Mouse (Mus musculus): ENCODE data around the gene Oas2.
"Not testable (repeated sequence)": the region's sequence is repeated elsewhere in the genome, so short reads cannot be mapped to it uniquely, and the experiment has no call there.

Gene Oas2

DNA sequence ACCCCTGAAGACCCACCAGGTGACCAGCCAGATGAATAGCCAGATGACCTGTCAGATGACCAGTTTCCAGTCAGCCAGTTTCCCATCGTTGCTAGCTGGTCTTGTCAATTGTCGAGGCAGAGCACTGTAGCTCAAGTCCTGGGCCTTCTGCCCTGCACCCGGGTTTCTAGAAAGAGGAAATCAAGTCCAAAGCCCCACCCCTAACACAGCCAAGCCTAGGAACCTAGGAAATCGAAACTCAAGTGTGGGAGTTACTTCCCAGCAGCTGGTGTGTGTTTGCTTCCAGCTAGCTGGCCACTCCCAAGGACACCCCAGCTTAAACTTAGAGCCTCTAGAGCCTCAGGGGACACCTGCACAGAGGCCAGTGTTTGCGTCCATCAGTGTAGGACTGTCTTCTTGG, at the start of gene Oas2:
Gene Oas2, minus strand, starts transcription at position 166 of the 400 bp plus-strand sequence.
- DNase-seq = no peak

DNA sequence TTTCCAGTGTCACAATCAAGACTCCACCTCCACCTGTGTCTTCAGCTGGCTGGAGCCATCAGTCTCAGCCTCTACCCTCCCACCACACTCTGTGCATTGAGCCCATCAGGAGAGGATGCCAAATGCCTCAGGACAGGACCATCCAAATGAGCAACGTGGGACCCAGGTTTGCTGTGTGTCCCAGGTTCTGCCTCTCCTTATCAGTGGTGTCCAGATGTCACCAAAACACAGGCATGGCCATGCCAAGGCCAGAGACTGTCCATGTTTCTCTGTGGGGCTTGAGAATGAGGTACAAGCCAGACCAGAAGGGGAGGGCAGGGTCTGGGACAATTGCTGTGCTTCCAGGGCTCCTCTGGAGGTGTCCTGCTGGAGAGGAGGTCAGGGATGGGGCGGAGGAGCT, 49.3 kb upstream of the Oas2 start:
- DNase-seq = not testable (repeated sequence)

DNA sequence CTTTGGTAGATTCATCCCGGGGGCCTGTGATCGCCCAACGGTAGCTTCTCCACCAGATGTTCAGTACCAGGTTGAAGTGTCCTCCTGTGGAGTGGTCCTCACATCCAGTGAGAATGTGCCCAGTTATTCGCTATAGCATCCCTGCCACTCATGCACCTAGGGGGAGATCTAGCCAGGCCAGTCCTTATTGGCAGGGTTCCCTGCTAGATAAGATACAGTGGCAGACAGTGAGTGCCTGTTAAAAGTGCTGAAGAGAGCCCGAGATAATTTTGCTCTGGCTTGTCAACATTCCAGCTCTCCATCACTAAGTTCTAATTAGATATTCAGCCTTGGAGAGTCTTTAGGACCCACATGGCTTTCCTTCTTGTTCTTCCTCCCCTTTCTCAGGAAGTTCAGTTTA, 48.5 kb upstream of the Oas2 start:
- not testable (repeated sequence) for DNase-seq

DNA sequence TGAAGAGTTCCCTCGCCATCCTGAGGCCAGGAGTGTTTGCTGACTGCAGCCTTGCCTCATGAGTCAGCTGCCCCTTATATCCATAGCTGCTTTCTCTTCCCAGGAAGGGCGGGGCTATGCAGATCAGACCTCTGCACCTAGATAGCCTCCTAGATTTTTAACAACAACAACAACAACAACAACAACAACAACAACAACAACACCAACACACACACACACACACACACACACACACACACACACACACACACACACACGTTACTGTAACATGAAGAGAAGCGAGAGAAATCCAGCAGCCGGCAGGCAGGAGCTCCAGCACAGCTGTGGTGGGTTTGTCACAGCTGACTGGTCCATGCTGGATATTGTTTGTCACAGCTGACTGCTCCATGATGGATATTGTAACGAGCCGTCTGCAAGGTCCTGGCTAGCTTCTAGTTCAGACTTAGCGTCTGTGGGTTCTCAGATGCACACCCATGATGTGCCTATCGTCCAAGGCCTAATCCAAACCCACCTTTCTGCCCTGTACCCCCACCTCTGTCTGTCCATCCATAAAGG, 45.9 kb upstream of the Oas2 start, which contains the start of gene Oas1e:
Gene Oas1e, minus strand, starts transcription at position 51 of the 555 bp plus-strand sequence.
- DNase-seq = not testable (repeated sequence)

DNA sequence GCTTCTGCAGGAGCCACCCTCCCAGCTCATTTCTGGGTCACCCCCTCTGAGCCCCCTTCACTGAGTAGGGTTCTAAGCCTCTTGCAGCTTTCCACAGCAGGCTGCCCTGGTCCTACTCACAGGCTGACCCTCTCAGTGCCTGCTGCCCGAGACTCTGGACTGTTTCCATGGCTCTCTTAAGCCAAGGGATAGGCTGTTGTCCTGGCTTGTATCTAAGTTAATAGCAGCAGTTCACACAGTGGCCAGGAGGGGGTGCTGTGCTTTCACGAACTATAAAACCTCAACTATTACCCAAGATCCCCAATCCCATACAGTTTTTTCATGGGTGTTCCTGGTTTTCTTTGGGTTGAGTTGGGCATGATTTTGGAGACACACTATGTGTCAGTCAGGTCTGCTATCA, 43.4 kb upstream of the Oas2 start:
- peak; percentile 22 for DNase-seq

DNA sequence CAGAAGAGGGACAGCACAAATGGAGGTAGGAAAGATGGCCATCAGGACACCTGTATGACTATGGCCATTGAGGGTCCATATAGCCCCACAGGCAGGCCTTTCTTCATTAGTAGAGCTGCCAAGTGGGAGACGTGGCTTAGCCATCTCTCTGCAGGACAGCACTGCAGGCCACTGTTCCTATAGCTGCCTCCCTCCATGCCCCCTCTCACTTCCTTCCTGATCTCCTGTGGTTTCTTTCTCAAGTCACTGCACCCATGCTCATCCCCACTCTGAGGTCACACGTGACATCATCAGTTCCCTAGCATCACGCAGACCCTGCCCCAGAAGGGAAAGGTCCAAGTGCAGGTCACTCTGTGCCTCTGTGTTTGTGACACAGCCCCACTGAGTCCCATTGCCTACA, 37.4 kb upstream of the Oas2 start:
- no peak for DNase-seq

DNA sequence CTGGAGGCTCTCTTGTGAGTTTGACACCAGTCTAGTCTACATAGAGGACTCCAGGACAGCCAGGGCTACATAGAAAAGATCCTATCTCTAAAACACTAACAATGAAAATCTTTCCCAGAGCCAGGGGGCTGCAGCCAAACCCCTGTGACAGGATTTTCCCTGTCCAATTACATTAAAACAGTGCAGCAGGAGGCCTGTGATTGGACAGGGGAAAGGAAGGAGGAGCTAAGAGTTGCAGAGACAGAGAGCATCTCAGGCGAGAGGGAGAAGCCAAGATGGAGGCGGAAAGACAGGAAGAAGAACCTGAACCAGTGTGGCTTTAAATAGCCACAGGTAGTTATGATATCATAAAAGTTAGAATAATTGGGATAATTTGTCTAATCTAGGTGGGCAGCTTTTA, 32.8 kb upstream of the Oas2 start:
- DNase-seq = no peak

DNA sequence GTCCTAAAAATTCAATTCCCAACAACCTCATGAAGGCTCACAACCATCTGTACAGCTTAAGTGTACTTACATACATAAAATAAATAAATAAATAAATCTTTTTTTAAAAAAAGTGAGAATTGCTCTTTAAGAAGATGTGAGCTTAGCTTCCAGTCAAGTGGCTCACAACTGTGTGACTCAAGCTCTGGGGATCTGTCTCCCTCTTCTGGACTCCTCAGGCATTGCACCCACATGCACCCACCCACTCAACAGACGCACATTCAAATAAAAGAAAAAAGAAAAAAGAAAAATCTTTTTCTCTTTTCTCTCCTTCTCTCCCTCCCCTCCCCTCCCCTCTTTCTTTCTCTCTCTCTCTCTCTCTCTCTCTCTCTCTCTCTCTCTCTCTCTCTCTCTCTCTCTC, 32.0 kb upstream of the Oas2 start:
- DNase-seq = no peak

DNA sequence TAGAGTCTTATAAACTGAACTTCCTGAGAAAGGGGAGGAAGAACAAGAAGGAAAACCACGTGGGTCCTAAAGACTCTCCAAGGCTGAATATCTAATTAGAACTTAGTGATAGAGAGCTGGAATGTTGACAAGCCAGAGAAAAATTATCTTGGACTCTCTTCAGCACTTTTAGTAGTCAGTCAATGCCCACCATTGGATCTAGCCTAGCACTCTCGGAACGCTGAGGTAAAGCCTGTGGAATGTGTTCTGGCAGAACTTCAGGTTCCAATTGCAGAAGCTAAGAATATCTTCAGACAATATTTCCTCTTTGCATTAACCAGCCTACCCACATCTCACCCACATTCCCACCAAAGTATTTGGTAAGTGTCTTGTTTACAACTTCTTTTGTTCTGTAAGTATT, 30.3 kb upstream of the Oas2 start:
- DNase-seq = peak; percentile 5

DNA sequence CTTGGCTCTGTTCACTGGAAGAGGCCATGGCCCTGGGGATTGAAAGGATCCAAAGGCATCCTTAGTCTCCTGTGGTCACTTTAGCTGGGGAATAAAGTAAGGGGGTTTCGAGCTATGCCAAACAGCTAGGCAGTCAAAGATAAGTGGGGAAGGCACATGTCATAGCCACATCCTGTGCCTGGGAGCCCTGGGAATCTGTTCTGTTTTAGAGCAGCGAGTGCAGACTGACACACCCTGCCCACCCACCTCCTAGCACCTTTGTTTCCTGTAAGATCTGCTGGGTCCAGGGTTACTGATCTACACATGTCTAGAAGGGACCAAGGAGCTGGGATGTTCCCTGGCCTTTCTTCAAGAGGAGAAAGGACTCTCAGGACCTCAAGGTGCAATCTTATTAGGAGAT, 29.3 kb upstream of the Oas2 start:
- DNase-seq = no peak

DNA sequence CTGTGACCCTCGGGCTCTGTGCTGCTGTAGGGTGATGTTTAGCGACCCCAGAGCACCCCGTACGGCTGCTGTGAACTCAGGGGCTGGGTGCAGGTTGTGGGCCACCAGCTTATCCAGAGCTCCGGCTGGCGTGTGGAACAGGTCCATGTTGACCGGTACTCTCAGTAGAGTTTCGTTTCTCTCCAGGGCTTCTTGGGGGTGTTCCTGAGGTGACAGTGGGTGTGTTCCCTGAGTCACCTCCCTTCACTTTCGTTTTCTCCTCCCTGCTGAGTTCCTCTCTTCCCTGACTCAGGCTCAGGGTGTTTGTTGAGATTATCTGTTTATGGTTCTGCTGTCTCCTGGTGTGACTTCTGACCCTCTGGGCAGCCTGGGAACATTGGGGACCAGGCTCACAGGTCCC, 27.8 kb upstream of the Oas2 start, which contains the start of gene Oas3:
Gene Oas3, minus strand, starts transcription at position 184 of the 400 bp plus-strand sequence.
- no peak for DNase-seq

DNA sequence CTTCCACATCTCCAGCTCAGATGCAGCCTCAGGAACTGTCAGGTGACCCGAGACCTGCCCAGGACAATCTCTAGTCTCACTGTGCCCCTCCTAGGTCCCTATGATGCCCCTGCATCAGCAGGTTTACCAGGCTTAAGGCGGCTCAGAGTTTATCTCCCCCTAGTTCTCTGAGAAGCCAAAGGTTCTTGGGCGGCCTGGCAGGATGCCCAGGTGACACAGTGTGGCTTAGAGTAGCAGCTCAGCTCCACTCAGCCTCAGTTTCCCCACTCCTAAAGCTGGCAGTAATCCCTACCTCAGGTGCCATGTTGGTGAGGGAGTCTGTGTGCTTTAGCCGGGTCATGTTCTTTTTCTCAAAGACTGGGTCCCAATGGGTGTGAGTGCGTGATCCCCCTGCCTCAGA, 27.1 kb upstream of the Oas2 start:
- no peak for DNase-seq

DNA sequence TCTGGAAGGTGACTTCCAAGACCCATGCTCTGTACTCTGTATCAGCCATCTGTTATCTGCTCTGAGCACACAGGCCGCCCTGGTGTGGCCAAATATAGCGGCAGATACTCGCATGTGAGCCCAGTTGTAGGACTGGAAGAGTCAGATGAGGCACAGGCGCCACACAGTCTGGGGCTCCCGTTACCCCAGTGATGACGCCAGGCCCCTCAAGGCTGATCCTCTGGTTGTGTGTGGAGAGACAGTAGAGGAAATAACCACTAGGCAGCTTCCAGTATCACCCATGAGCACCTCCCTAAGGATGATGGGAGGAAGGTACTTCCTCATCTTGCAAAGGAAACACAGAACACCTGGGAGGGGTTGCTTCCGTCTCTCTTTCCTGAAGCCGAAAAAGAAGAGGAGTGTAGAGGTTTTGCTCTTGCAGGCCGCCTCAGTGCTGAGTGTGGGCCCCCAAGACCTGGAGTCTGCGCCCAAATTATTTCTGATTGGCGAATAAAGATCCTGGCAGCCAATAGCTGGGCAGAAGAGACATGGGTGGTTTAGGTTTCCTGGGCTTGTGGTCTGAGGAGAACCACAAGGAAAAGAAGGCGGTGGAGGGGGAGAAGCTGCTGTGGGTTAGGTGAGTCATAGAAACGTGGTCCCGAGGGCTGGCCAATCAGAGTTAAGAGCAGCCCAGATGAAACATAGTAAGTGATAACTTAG, 25.8 kb upstream of the Oas2 start:
- no peak for DNase-seq

DNA sequence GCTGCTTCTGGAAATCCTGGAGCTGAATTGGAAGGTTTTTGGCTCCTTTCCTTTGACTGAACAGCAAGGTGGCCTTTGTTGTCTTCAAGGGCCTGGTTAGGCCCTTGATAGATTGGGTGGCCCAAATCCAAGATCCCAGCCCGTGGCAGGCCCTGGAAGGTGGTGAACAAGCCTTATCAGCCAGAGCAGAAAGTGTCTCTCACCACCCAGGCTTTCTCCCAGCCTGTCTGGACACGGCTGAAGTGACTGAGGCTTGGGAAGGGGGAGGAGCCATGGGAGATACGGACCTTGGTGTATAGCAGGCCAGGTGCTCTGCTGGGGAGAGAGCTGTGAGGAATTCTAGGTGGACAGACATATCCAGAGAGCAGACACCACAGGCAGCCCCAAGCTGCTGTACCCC, 19.7 kb upstream of the Oas2 start:
- DNase-seq = no peak

DNA sequence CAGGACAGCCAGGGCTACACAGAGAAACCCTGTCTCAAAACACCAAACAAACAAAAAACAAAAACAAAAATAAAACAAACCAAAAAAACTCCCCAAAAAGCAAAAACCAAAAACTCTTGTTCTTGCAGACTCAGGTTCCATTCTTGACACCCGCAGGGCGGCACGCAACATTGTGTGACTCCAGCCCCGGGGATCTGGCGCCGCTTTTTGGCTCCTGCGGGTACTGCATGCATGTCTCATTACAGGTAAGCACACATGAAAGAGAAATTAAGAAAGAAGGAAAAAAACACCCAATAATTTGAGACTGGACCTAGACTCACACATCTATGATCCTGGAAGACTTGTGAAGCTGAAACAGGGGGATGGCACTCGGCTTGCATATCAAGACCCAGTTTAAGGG, 15.4 kb upstream of the Oas2 start:
- no peak for DNase-seq

DNA sequence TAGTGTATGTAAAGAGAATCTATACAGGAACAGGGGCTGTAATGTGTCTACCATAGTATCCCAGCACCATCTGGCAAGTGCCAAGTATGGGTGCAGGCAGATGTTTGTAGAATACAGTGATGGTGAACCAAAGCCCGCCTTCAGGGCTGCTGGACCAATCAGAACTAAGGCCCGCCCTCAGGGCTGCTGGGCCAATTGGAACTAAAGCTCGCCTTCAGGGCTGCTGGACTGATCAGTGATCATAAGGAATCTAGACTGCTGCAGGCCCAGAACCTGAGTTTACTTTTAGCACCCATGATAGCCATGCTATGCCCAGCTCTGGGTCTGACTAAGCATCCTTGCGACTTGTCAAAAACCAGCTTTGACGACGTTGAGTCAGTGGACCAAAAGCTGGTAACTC, 12.2 kb upstream of the Oas2 start:
- no peak for DNase-seq

DNA sequence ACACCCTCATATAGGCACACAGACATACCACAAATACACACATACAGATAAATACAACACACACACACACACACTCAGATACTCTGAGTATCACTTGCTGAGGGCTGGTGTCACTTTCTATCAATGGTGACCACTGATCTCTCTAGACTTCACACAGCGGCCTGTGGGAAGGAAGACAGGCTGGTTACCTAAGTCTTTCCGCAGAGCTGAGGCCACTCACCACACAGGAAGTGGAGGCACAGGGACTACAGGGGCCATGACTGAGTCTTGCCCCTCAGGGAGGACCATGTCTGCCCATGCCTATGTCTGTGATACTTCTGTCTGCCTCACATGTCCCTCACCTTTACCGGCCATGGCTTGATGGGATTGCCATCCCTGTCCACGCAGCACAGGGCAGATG, 4.6 kb upstream of the Oas2 start:
- no peak for DNase-seq

DNA sequence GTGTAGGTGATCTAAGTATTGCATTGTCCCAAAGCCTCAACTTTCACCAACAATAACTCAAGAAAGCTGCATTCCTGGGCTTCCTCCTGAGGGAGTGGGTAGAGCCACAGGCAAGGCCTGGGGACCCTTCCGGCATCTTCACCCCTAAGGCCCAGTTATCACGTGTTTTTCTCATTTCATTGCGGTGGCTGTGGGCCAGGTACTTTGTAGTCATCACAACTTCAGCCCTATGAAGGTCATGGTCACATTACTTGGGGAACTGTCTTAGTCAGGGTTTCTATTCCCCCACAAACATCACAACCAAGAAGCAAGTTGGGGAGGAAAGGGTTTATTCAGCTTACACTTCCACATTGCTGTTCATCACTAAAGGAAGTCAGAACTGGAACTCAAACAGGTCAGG, 3.1 kb upstream of the Oas2 start:
- DNase-seq = no peak

DNA sequence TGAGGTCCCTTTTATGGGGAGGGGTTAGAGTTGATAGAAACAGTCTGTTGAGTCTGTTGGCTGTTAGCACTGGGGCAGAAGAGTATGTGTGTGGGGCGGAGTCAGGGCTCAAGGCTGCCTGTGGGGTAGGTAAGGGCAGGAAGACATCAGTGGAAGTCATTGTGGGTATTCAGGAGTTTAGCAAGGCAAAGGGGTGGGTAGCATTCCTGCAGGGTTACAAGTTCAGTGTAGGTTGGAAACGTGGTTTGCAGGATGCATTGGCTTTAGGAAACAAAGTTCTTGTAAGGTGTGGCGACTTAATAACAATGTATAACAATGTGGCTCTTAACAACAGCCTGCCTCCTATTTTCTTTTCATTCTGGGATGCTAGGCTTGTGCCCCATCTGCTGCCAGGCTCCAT, 1.6 kb upstream of the Oas2 start:
- no peak for DNase-seq

DNA sequence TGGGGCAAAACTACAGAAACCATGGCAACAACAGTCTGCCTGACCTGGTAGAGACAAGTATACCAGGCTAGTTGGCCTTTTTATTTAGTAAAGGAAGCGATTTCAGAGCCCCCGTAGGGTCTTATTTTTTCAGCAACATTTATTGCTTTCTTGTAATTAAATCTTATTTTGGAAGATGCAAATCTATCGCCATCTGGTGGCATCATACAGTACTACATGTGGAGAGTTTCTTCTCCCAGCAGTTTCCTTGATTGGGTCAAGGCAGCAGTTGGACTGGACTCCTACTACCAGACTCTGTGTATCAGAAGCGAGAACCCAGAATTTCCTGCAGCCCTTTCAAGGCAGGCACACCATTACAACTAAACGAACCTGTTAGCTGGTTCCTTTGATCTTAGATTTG, 3.2 kb downstream of the Oas2 start:
- peak; percentile 47 for DNase-seq

DNA sequence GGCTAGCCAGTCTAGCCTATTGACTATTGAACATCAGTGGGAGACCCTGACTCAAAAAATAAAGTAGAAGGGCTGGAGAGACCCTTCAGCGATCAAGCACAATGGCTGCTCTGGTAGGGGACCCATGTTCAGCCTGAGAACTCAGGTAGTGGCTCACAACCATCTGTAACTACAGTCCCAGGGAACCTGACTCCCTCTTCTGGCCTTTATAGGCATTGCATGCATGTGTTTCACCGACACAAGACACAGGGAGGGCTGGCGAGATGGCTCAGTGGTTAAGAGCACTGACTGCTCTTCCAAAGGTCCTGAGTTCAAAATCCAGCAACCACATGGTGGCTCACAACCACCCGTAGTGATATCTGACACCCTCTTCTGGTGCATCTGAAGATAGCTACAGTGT, 7.5 kb downstream of the Oas2 start:
- peak; percentile 13 for DNase-seq

DNA sequence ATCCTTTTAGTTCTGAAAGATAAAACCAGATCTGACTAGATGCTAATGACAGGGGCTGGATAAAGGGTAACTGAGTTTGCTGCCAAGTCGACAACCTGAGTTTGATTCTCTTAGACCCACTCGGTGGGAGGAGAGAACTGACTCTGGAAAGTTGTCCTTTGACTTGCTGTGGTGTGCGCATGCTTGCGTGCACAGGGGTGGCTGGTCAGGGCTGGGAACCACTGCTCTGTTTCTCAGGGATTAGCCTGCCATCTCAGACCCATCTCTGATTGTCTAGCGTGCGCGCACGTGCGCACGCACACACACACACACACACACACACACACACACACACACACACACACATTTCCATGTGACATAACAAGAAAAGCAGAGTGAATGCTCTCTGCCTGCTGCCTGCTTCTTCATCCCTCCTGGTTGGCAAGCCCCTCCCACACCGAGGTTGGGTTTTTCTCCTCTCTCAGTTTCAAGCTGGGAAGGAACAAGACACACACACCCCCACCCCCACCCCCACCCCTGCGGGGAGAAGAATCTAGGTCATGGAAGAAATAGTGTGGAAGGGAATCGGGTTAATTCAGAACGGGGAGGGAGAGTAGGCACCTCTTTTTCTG, 15.2 kb downstream of the Oas2 start:
- peak; percentile 58 for DNase-seq

DNA sequence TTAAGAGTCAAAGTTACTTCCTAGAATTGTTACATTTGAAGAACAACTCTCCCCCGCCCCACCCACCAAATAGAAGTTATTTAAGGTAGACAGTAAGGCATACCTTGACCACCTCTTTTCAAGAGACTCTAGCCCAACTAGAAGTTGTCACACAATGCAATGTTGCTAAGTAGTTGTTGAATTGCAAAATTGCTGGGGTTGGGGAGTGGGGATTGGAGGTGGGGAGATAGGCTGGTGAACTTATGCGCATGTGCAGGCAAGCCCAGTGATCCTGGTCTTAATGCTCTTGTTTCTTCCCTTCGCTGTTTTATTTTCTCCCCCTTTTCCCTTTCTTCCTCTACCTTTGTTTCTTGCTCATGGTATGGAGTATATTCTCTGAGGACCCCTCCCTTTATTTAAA, 16.0 kb downstream of the Oas2 start:
- no peak for DNase-seq

DNA sequence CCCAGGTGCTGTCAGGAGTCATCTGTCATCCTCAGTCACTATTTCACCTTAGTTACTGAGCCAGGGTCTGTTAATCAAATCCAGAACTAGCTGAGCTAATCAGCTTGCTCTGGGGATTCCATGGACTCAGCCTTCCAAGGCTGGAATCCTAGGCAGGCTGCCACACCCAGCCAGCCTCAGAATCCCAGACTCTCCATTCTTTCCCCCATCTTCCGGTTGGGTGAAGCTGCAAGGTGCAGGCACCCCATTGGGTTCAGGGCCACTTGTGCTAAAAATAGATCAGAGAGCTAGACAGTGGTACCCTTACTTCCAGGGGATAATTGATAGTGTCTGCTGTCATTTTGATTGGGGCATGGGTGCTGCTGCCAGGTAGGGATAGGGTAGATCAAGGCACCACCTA, 16.9 kb downstream of the Oas2 start:
- DNase-seq = no peak

DNA sequence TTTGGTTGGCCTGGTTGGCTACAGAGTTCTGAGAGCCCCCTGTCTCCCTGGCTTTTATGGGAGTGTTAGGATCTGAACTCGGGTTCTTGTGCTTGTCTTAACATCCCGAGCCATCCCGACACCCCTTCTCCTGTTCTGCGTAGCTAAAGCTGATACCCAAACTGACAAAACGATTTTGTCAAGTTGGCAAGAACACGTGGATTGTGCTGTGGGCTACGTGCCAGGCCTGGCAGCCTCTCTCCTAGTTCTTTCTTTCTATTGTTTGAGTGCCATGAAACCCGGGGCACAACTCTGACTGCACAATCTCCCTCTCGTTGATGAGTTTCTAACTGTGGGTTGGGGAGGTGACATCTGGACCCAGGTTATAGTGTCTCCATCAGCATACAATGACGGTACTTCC, 20.3 kb downstream of the Oas2 start:
- no peak for DNase-seq

Data from right cerebral cortex, adult 18-20 months (tissue).